Mouse (Mus musculus): ENCODE data around the gene Map3k7cl. TPM values are rescaled to one million over a fixed set of nuclear protein-coding genes. Genes with fewer than 3 reads are reported as not detected.

Gene Map3k7cl
- total and polyA plus RNA-seq, 3 experiments = 0.08 TPM; not detected in 2

GRCm38 (mm10) chr16:87595149-87595548, 42.0 kb downstream of the Map3k7cl start:
- TF ChIP-seq KAT2A (IDR thresholded peaks at IDR 0.05; ENCODE audit: insufficient replicate concordance, low read length) (no peak), ZKSCAN1 (IDR thresholded peaks at IDR 0.05; ENCODE audit: borderline replicate concordance, low read depth, low read length) (no peak), MAFK (IDR thresholded peaks at IDR 0.05; ENCODE audit: insufficient replicate concordance, low read length) (no peak), ZC3H11A (IDR thresholded peaks at IDR 0.05; ENCODE audit: low read depth, low read length) (no peak), PAX5 (IDR thresholded peaks at IDR 0.05; ENCODE audit: low read length) (no peak)
- Histone ChIP-seq H3K27ac (ENCODE audit: insufficient read depth, low read depth) (no peak overlapping the region), H3K4me3 (replicated peaks in 1 of 3; ENCODE audit: low read depth in 2 of 3, low read length in 2 of 3, poor library complexity in 1 of 3) (no peak overlapping the region), H3K9me3 (replicated peaks; ENCODE audit: low read length) (peaks cover 6% of the 10 kb centered on the region), H3K4me2 (ENCODE audit: insufficient read depth, low read depth, poor library complexity, severe bottlenecking) (no peak overlapping the region), H3K79me2 (replicated peaks; ENCODE audit: control insufficient read depth, extremely low read depth, insufficient read depth, poor library complexity, severe bottlenecking) (no peaks in the 10 kb centered on the region), H3K4me1 (ENCODE audit: control insufficient read depth in 1 of 2, insufficient read depth in 2 of 2) (no peaks in the 10 kb centered on the region), H3K27me3 (replicated peaks) (no peaks in the 10 kb centered on the region), H3K9ac (ENCODE audit: insufficient read depth, low read depth) (no peak overlapping the region), H3K36me3 (replicated peaks in 1 of 2; ENCODE audit: control insufficient read depth in 1 of 2, insufficient read depth in 1 of 2, low read length in 1 of 2) (no peaks in the 10 kb centered on the region)
- no peak for DNase-seq (ENCODE audit: extremely low read depth)
- dilution Hi-C loops (cut with MboI; ENCODE audit: extremely low pct_ligation_motif_present, extremely low pct_unique_long_range_greater_than_20kb, low sequenced_read_pairs) (no loop called here), in situ Hi-C loops (cut with MboI; ENCODE audit: low pct_ligation_motif_present, low pct_unique_long_range_greater_than_20kb, low sequenced_read_pairs) (no loop called here)

- dilution Hi-C loops (cut with MboI; ENCODE audit: extremely low pct_ligation_motif_present, extremely low pct_unique_long_range_greater_than_20kb, low sequenced_read_pairs) (no loop called here), in situ Hi-C loops (cut with MboI; ENCODE audit: low pct_ligation_motif_present, low pct_unique_long_range_greater_than_20kb, low sequenced_read_pairs) (no loop called here)
- H3K36me3 ChIP-seq (replicated peaks in 1 of 2; ENCODE audit: control insufficient read depth in 1 of 2, insufficient read depth in 1 of 2, low read length in 1 of 2) = no peaks in the 10 kb centered on the region
- no peak overlapping the region for H3K9ac ChIP-seq (ENCODE audit: insufficient read depth, low read depth)
- H3K4me1 ChIP-seq (ENCODE audit: control insufficient read depth in 1 of 2, insufficient read depth in 2 of 2) = peaks cover 5 to 27% of the 10 kb centered on the region in 2 experiments; a peak in 3 of 4 replicates
- H3K27me3 ChIP-seq (replicated peaks) = no peaks in the 10 kb centered on the region
- H3K4me3 ChIP-seq (replicated peaks in 1 of 3; ENCODE audit: low read depth in 2 of 3, low read length in 2 of 3, poor library complexity in 1 of 3) = no peak overlapping the region
- H3K9me3 ChIP-seq (replicated peaks; ENCODE audit: low read length) = no peaks in the 10 kb centered on the region
- H3K27ac ChIP-seq (ENCODE audit: insufficient read depth, low read depth) = no peak overlapping the region
- DNase-seq (ENCODE audit: extremely low read depth) = no peak
- H3K79me2 ChIP-seq (replicated peaks; ENCODE audit: control insufficient read depth, extremely low read depth, insufficient read depth, poor library complexity, severe bottlenecking) = no peaks in the 10 kb centered on the region
- TF ChIP-seq USF1 (IDR thresholded peaks at IDR 0.05; ENCODE audit: low read depth, low read length) (no peak), MAFK (IDR thresholded peaks at IDR 0.05; ENCODE audit: insufficient replicate concordance, low read length) (peak; percentile 64; the same call in 1 of the 2 replicates)
- no peak overlapping the region for H3K4me2 ChIP-seq (ENCODE audit: insufficient read depth, low read depth, poor library complexity, severe bottlenecking)
Observed at GRCm38 (mm10) chr16:87602717-87603526, 49.8 kb downstream of the Map3k7cl start.

- TF ChIP-seq MYC (IDR thresholded peaks at IDR 0.05; ENCODE audit: low read depth, low read length) = no peak
- TF ChIP-seq CHD2 (IDR thresholded peaks at IDR 0.05; ENCODE audit: low read length) = no peak
- no peak for TF ChIP-seq UBTF (IDR thresholded peaks at IDR 0.05; ENCODE audit: low read depth, low read length)
- TF ChIP-seq MAFK (IDR thresholded peaks at IDR 0.05; ENCODE audit: insufficient replicate concordance, low read length) = no peak
- no peak for TF ChIP-seq JUN (IDR thresholded peaks at IDR 0.05; ENCODE audit: insufficient read depth, low read depth, low read length)
- TF ChIP-seq RCOR1 (conservative IDR thresholded peaks at IDR 0.05; ENCODE audit: low read depth, low read length) = no peak
- no peak for TF ChIP-seq POLR2AphosphoS2 (IDR thresholded peaks at IDR 0.05; ENCODE audit: low read depth, low read length)
- no peak for TF ChIP-seq TCF12 (IDR thresholded peaks at IDR 0.05; ENCODE audit: low read depth, low read length)
- no peak for TF ChIP-seq RAD21 (IDR thresholded peaks at IDR 0.05; ENCODE audit: low read depth, low read length)
- no peak for TF ChIP-seq ETS1 (conservative IDR thresholded peaks at IDR 0.05; ENCODE audit: low read depth, low read length)
- TF ChIP-seq MXI1 (IDR thresholded peaks at IDR 0.05; ENCODE audit: low read depth, low read length) = no peak
- no peak overlapping the region for H3K27ac ChIP-seq (ENCODE audit: insufficient read depth, low read depth)
- in situ Hi-C loops (cut with MboI; ENCODE audit: low pct_ligation_motif_present, low pct_unique_long_range_greater_than_20kb, low sequenced_read_pairs) = no loop called here
- H3K9me3 ChIP-seq (replicated peaks; ENCODE audit: low read length) = no peaks in the 10 kb centered on the region
- no peaks in the 10 kb centered on the region for H3K79me2 ChIP-seq (replicated peaks; ENCODE audit: control insufficient read depth, extremely low read depth, insufficient read depth, poor library complexity, severe bottlenecking)
- H3K36me3 ChIP-seq (replicated peaks in 1 of 2; ENCODE audit: control insufficient read depth in 1 of 2, insufficient read depth in 1 of 2, low read length in 1 of 2) = no peaks in the 10 kb centered on the region
- H3K27me3 ChIP-seq (replicated peaks) = no peaks in the 10 kb centered on the region
- no peak for DNase-seq (ENCODE audit: extremely low read depth)
- H3K9ac ChIP-seq (ENCODE audit: insufficient read depth, low read depth) = no peak overlapping the region
- dilution Hi-C loops (cut with MboI; ENCODE audit: extremely low pct_ligation_motif_present, extremely low pct_unique_long_range_greater_than_20kb, low sequenced_read_pairs) = no loop called here
- no peak overlapping the region for H3K4me3 ChIP-seq (replicated peaks in 1 of 3; ENCODE audit: low read depth in 2 of 3, low read length in 2 of 3, poor library complexity in 1 of 3)
- H3K4me2 ChIP-seq (ENCODE audit: insufficient read depth, low read depth, poor library complexity, severe bottlenecking) = no peak overlapping the region
- H3K4me1 ChIP-seq (ENCODE audit: control insufficient read depth in 1 of 2, insufficient read depth in 2 of 2) = peaks cover 5 to 27% of the 10 kb centered on the region in 2 experiments; a peak in 3 of 4 replicates
Observed at GRCm38 (mm10) chr16:87604002-87604401, 50.9 kb downstream of the Map3k7cl start.
